Mouse (Mus musculus) lung, postnatal 4 days (tissue): ENCODE data around the gene Sox6.
"Not testable (repeated sequence)": the region's sequence is repeated elsewhere in the genome, so short reads cannot be mapped to it uniquely, and the experiment has no call there.

Source experiments
- DNase-seq, 2 experiments: peaks; one replicate each; pipeline ENCODE4 v3.0.0; 2021

The Sox6 gene

DNA sequence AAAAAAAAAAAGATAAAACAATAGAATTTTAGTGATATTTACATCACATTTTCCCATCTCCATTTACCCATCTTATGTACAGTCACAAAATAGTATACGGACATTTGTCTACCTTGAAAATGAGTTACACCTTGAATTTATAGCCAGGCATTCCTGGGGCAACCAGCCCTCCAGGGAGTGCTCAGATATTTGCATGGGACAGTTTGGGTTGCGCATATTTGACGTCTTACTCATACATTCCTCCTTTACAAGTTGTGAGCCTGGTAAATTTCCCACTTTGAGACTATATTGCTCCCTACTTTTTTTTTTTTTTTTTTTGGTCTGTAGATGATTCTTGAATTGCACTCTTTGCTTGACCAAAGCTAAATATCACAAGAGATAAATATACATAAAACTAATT is 407.9 kb downstream of the Sox6 start:
- DNase-seq: no peak

DNA sequence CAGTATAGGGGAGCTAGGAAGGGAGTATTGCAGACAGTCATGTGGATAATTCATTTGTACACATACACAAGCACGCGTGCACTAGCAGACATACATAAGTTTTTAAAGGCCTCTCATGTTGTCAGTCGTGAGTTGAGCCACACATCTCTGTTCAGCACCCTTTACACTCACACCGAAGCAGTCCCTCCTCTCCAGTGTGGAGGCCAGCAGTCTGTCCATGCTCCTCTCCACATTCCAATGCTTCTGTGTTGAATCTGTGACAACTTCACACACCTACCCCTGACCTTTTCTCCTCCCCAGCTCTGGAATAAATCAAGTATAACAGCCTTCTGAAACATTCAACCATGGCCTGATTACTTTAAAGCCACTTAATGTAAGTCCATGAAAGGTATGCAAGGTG is 408.3 kb downstream of the Sox6 start:
- no peak for DNase-seq

GRCm38 (mm10) chr7:115628766-115629165 is 409.8 kb downstream of the Sox6 start:
- DNase-seq: no peak

- DNase-seq: no peak
These were observed 412.6 kb downstream of the Sox6 start for GRCm38 (mm10) chr7:115625956-115626355.

DNA sequence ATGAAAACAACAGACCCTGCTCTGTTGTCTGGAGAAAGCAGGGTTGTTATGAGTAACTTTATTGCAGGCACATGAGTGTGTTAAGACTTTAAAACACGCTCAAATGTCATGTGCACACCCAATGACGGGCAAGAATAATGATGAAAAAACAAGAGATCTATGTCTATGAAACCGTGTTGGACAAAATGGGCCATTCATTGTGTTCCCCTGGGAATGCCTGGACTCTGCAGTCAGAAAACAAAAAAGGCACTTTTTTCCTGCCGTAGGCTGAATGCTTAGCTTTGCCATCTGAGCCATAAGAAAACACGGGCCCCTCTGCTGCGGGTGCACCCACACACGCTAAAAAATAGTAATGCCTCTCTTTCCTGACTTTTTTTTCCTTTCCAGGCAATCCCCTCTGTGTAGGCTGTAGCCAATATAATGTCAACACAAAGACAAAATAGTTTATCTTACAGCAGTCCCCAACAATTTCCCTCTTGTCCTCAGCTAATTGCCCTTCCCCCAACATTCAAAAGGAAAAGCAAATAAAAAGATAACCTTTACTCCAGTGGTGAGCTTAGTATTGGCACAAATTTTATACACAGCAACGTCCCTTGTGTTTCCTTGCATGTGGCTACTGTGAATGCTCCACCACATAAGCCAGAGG is 413.6 kb downstream of the Sox6 start:
- DNase-seq: no peak

- DNase-seq: no peak
These were observed 414.1 kb downstream of the Sox6 start for GRCm38 (mm10) chr7:115624451-115624850.

DNA sequence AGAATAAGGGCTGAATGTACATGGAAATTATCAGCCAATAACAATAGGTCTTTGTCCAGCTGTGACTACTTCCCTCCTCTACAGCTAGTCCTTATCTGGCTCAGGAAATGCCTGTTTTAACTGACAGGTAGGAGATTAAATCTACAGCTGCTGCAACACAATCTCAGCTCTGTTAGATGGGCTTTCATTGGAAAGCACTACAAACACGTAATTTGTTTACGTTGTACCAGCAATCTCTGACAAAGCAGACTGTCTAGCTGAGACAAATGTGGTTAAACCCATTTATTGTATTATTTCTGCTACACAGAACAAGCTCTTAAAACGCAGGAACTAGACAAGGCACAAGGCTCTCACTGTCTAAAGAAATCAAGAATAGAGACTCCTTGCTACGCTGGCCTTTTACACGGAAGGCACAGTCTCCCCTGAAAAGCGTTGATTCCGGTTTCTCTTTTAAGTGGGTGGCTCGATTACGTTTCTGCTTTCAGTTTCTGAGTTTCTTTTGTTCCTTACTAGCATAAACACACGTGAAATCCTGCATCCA is 422.8 kb downstream of the Sox6 start:
- DNase-seq: peak in 1 of 2 experiments; percentile 28

DNA sequence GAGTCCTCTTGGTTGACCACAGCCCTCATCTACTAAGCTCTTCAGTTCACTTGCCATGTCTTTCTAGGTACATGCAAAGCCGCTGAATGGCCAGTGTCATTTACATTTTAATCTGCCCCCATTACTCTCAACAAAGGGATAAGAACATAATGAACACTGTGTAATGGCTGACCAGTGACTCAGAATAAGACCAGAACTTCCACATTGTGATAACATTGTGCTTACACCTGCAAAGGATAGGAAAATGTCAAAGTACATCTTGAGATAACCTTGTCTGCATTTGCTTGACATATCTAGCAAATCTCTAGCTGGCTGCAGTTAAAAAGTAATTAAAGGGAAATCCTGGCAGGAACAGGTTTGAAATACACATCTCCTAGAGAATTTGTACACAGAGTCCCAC is 431.1 kb downstream of the Sox6 start:
- DNase-seq: no peak

GRCm38 (mm10) chr7:115606125-115606524 is 432.5 kb downstream of the Sox6 start:
- DNase-seq: not testable (repeated sequence)

GRCm38 (mm10) chr7:115604883-115605282 is 433.7 kb downstream of the Sox6 start:
- DNase-seq: no peak

- no peak for DNase-seq
These were observed 441.2 kb downstream of the Sox6 start for GRCm38 (mm10) chr7:115597376-115597775.

GRCm38 (mm10) chr7:115580461-115580860 is 458.1 kb downstream of the Sox6 start:
- DNase-seq: no peak

- no peak for DNase-seq
These were observed 458.8 kb downstream of the Sox6 start for GRCm38 (mm10) chr7:115579826-115580225.

DNA sequence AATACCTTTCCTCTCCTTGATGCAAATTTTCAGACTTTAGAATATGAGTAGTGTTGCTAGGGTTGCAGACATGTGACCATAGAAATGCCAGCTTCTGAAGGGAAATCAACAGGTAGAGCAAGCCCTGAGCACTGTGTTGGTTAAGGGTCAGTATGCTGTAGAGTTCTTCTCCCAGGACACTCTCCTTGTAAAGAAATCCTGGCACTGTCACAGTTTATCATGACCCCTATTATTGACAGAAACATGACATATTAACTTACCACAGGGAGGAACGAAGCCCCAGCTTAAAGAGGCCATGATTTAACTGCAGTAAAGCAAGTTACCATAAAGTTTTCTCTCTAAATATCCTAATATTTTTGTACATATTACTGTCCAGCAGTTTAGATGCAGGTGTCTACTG is 462.2 kb downstream of the Sox6 start:
- no peak for DNase-seq

GRCm38 (mm10) chr7:115574834-115575233 is 463.8 kb downstream of the Sox6 start:
- DNase-seq: no peak

DNA sequence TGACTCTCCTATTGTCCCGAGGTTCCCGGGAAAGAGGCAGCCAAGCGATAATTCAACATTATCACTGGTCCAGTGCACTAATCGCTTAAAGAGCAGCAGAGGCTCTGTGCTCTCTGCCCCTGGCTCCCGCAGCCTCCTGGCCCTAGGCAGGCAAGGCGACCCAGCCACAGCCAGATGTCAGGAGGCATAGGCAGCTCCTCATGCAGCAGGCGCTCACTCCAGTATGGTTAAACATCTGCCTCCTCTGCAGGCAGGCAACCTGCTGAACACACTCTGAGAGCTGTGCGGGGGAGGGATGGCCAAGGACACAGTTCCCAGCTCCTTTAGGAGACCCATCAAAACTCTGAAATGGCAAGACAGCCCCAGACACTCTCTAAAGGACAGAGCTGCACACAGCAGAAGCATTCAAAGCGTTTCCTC is 469.8 kb downstream of the Sox6 start:
- peak in 1 of 2 experiments; percentile 19 for DNase-seq

DNA sequence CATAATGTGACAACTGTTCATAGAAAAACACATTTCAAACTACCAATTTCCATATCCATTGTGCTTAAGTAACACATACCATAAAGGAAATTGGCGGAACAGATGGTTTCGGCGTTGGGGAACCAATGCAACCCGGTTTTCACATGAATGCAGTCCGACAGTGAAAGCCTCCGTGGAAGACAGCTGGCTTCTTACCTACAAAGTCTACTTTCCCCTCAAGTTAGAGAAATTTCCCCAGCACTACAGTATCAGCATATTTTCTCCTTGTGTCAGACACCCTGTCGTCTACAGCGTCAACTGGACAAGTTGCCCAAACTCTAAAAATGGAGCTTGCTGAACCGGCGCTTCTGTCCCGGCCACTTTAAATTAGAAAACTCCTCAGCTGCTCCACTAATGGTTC is 470.3 kb downstream of the Sox6 start:
- no peak for DNase-seq

DNA sequence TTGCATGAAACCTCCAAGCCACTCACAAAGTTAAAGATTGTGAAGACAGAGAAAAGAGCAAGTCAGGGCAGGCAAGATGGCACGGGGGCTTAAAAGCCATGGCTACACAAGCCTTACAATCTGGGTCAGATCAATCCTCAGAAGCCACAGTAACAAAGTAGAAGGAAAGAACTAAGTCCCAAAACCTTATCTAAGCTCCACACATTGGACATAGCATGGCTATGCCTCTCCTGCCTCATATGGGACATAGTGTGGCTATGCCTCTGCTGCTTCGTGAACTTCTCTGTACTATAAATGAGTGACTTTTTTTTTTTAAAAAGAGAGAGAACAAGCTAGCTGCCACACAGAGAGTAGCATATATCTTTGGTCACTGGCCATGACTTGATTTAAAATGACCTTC is 471.8 kb downstream of the Sox6 start:
- no peak for DNase-seq

- no peak for DNase-seq
These were observed 473.6 kb downstream of the Sox6 start for GRCm38 (mm10) chr7:115565060-115565426.

DNA sequence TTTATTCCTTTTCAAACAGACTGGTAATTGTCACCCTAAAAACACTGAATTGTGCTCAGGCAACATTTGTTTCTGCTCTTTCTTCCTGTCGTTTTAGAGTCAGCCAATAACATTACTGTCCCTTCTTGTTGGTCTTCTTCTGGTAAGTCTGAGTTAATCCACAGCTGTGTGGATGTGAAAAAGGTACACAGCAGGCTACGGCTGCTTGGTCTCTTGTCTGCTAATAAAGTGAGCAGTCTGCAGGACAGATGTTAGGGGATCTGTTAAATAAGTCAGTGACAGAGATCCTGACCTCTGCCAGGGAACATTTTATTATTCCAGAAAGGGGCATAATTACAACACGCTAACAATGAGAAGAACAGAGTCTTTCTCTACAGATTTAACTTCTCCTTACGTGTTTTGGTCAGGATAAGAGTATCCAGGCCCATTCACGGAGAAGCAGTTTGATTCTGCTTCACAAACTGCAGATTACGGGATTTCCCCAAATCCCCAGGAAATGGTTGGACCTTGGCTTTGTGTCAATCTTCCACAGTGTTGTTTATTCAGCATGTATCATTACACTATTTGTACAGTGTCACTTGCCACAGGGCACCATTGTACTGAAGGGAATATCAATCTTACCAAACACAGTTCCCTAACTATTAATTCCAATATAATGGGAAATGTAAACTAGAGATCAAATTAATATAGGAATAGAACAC is 474.1 kb downstream of the Sox6 start:
- no peak for DNase-seq

DNA sequence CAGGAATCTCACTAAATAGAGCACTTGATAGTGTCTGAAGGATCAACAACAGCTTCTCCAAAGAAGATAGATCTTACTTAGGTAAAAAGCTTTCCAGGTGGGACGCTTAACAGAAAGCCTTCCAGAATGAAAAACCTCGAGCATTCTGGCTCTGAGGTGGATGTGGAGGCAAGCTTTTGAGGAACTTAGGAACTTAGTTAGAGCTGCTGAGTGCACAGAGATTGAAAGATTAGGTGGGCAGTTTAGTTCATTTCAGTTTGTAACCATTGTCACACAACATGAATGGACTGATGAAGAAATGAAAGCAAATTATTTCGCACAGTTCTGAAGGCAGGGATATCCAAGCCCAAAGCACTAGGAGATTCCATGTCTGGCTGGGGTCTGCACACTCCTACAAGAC is 481.9 kb downstream of the Sox6 start:
- DNase-seq: no peak

DNA sequence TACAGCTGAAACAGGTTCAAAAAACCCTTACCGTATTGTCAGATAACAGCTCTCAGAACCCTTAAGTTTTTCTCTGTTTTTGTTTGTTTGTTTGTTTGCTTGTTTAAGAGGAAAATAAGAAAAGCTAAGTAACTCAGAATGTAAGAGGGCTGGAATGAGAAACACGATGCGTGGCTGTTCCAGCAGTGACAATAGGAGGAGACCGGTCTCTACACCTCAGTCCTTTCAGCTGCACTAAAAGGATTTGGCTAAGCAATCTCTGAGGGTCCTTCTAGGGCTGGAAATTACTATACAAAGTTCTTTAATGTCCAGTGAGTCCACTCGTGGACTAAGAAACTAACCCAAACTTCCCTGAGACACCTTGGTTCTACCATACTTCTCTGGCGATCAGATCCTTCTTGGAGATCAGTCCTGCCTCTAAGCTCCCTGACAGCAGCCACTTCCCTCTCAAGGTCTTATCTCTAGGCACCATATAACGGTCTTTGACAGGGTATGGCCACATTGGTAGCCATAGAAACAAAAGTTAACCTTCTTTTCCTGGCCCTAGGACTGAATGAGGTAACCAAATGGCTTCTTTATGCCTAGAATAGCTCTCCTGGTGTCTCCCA is 488.3 kb downstream of the Sox6 start:
- DNase-seq: no peak

- no peak for DNase-seq
These were observed 488.9 kb downstream of the Sox6 start for GRCm38 (mm10) chr7:115549670-115550069.
